Mouse (Mus musculus): ENCODE measurements around the gene Traf4.
"Not testable (repeated sequence)": the region's sequence is repeated elsewhere in the genome, so short reads cannot be mapped to it uniquely, and the experiment has no call there.

The Traf4 gene

DNA sequence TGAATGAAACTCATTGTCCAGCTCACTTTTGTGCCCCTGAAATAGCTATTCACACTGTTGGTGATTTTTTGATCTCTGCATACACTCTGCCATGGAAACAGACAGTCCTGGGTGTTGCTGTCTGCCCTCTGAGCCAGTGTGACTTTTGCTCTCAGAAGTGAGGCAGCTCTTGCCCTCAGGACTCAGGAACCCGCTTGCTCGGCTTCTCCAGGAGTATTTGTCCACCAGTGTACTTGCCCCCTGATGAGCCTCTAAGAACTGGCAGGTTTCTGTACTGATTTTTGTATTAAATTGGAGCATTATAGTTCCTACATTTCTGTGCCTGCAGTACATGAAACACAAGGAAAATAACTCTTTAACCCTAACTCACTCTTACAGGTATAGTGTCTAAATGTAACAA is 21.9 kb downstream of the Traf4 start:
- no peak for DNase-seq (ENCODE audit: low spot score in 2 of 2)

DNA sequence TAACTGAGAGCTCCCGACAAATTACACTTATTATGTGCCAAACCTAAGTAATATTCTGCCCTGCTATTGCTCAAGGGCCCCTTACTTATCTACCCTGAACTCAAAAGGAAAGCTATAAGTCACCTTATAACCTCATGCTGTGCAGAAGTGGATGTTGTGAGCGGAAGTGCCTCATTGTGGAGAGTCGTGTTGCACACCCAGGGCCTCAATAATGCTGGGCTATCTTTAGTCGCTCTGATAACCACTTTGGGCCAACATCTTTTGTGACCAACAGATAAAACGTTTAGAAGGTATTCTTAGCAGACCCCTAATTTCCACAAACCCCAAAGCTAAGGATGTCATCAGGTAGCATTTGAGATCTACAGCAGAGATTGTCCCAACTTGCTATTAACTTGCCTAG is 24.7 kb downstream of the Traf4 start:
- no peak for DNase-seq (ENCODE audit: low spot score in 2 of 2)

- no peak for DNase-seq (ENCODE audit: low spot score in 2 of 2)
These were observed 27.4 kb downstream of the Traf4 start for GRCm38 (mm10) chr11:78138023-78138422.

DNA sequence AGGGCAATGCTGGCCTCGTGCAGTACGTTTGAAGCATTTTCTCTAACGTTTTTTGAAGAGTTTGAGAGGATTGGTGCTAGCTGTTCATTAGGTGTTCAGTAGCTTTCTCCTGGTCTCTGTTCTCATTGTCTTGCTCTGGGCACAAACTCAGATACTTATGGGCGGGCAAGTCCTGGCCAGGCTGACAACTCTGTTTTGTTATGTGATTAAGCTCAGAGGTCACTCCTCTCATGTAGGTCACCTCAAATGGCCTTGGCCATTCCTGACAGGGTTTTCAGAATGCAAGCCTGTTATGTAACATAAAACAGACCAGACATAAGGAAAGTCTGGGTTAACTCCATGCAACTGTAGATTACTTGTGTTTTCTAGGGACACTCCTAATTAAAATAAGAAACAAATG is 27.8 kb downstream of the Traf4 start:
- no peak for DNase-seq (ENCODE audit: low spot score in 2 of 2)

- no peak for DNase-seq (ENCODE audit: low spot score in 2 of 2)
These were observed 29.3 kb downstream of the Traf4 start for GRCm38 (mm10) chr11:78136132-78136531.

- DNase-seq (ENCODE audit: low spot score in 2 of 2): not testable (repeated sequence)
These were observed 30.1 kb downstream of the Traf4 start for GRCm38 (mm10) chr11:78135314-78135713.

GRCm38 (mm10) chr11:78134344-78134743 is 31.0 kb downstream of the Traf4 start:
- no peak for DNase-seq (ENCODE audit: low spot score in 2 of 2)

- no peak for DNase-seq (ENCODE audit: low spot score in 2 of 2)
These were observed 31.5 kb downstream of the Traf4 start for GRCm38 (mm10) chr11:78133915-78134314.

GRCm38 (mm10) chr11:78129458-78129857 is 35.9 kb downstream of the Traf4 start:
- DNase-seq (ENCODE audit: low spot score in 2 of 2): no peak

DNA sequence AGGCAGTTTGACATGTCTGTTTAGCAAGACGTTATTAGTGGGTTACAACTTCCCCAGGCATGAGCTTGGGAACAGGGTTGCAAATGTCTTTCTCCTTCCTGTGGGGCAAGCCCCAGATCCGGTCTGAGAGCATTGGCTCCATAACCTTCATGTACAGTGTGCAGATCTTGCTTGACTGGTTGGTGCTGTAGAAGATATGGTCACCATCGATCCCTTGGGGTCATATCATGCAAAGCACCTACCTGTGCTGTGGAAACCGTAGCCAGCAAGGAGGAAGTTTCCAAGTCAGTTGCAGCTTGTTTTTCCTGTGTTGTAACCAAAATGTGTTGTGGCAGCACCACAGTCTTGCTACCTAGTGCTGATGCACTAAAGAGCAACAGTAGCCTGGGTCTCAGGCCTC is 38.6 kb downstream of the Traf4 start:
- DNase-seq (ENCODE audit: low spot score in 2 of 2): no peak

GRCm38 (mm10) chr11:78125691-78126090 is 39.7 kb downstream of the Traf4 start:
- DNase-seq (ENCODE audit: low spot score in 2 of 2): no peak

- DNase-seq (ENCODE audit: low spot score in 2 of 2): no peak
These were observed 41.6 kb downstream of the Traf4 start for GRCm38 (mm10) chr11:78123782-78124181.

- DNase-seq (ENCODE audit: low spot score in 2 of 2): no peak
These were observed 42.6 kb downstream of the Traf4 start for GRCm38 (mm10) chr11:78122815-78123214.

GRCm38 (mm10) chr11:78121176-78121575 is 44.2 kb downstream of the Traf4 start:
- DNase-seq (ENCODE audit: low spot score in 2 of 2): no peak

- no peak for DNase-seq (ENCODE audit: low spot score in 2 of 2)
These were observed 45.5 kb downstream of the Traf4 start for GRCm38 (mm10) chr11:78119898-78120297.

GRCm38 (mm10) chr11:78118467-78118866 is 46.9 kb downstream of the Traf4 start:
- DNase-seq (ENCODE audit: low spot score in 2 of 2): no peak

GRCm38 (mm10) chr11:78116146-78116410 is 49.3 kb downstream of the Traf4 start:
- DNase-seq (ENCODE audit: low spot score in 2 of 2): no peak

DNA sequence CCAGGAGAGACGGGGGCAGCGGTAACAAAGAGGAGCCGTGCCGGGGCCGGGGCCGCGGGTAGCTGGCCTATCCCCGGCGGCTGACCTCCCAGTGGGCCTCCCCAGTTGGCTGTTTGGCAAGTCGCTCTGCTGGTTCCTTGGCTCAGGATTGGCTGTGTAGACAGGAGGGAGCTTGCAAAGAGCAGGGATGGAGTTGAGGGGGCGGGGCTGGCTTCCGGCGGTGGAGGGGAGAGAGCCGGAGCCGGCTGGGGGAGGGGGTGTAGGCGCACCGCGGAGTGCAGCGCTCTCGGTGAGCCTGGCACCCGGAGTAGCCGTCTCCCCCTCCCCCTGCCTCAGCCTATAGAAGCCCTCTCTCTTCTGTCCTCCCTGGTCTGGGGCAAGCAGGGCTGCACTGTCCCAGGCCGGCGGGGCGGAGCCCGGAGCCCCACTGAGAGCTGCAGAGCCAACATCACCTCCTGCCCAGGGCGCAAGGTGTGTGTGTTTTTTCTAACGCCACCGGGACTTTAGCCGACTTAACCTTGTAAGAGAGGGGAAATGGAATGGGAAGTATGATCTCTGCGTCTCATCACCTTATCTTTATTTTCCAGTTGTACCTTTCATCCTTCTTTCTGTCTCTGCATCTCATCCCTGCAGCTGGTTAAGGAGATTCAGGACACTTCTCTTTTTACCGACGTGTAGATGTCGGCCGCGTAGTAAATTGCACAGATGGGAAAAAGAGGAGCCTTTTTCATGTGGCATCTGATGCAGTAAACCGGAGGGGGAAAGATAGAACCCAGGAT is 49.8 kb downstream of the Traf4 start:
- DNase-seq (ENCODE audit: low spot score in 2 of 2): peak; percentile 91 to 94

- DNase-seq (ENCODE audit: low spot score in 2 of 2): no peak
These were observed 50.6 kb downstream of the Traf4 start for GRCm38 (mm10) chr11:78114676-78115366.

- no peak for DNase-seq (ENCODE audit: low spot score in 2 of 2)
These were observed 51.8 kb downstream of the Traf4 start for GRCm38 (mm10) chr11:78113616-78114015.

Data from right cerebral cortex, postnatal 36 days (tissue).